Mouse (Mus musculus) megakaryocyte-erythroid progenitor cell, adult 5 weeks (primary cell): Measurements from ENCODE around the gene Mettl8. TPM values are rescaled to one million over a fixed set of nuclear protein-coding genes. Genes with fewer than 3 reads are reported as not detected.

Source experiments
- polyA plus RNA-seq: library from polyadenylated mRNA; stranded (reverse); fragments of >175 nt; gene quantifications from 2 replicates; pipeline ENCODE4 v1.2.3, GENCODE M21; 2012

Gene Mettl8
- 29.3 and 30.4 TPM in 2 replicates for polyA plus RNA-seq

DNA sequence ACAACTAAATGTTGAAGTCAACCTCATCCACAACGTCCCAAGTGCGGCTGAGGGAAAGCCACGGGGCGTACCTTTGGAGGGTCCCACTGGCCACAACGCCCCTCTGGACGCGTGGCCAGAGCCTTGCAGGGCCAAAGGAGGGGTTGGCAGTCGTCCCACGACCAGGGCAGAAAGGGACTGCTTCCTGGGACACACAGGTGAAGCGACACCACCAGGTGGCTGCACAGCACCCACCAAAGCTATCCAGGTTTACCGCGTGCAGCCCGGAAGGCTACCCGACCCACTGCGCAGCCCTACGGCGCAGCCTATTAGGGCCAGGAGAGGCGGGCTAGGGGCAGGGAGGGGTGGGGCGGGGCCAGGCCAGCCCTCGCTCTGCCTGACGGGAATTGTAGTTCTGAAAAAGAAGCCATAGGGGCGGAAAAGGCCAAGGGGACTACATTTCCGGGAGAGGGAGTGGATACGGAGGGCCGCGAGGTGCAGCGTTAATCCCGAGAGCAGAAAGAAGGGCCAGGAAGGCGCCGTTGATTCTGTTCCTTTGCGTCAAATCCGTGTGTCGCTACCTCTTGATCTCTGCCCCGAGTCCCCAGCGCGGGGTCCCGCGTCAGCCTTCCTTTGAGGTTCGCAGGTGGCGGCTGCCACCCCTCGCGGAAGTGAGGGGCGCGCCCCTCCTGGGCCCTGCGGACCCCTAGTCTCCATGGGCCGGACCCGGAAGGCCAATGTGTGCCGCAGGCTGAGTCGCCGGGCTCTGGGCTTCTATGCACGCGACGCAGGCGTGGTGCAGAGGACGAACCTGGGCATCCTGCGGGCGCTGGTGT, at the start of gene Mettl8, which contains the start of gene Dcaf17:
Mettl8 (minus strand) TSS at position 284 of the 815 bp plus-strand sequence.
Dcaf17 (plus strand) TSS at position 29 of the 815 bp plus-strand sequence.

Other genes with a start within 250 kb of the Mettl8 start
- gene Tlk1, start 229.9 kb downstream of the Mettl8 start, polyA plus RNA-seq: 17.0 and 17.1 TPM in 2 replicates
- gene Dcaf17, start 255 bp downstream of the Mettl8 start, polyA plus RNA-seq: 2.3 and 4.0 TPM in 2 replicates
- gene Cybrd1, start 62.3 kb upstream of the Mettl8 start, polyA plus RNA-seq: not detected in 2 replicates
- gene Dync1i2, start 156.1 kb upstream of the Mettl8 start, polyA plus RNA-seq: 8.7 and 10.6 TPM in 2 replicates